Mouse (Mus musculus) T-helper 2 cell (primary cell): ENCODE data around the gene Bex1.
"Not testable (repeated sequence)": the region's sequence is repeated elsewhere in the genome, so short reads cannot be mapped to it uniquely, and the experiment has no call there.

Source experiments
- in situ Hi-C: fragments of 300-600 bp; cut with MboI, MseI; formaldehyde crosslinking; loops from one replicate; pipeline ENCODE4 v1.15.1; 2025; ENCODE audit warnings: high pct_unique_total_duplicates

Gene Bex1

GRCm38 (mm10) chrX:136214729-136215677 is at the start of gene Bex1, which contains the start of gene Tceal7:
TSS of gene Bex1 (minus strand) at chrX:136215513.
TSS of gene Tceal7 (plus strand) at chrX:136214779.
- in situ Hi-C loops: not testable (repeated sequence)

- in situ Hi-C loops: loop anchor here (10.0 kb wide), 1 partner anchor 1877 kb away; no protein-coding TSS in a partner anchor
Measured at GRCm38 (mm10) chrX:136252023-136252729, 36.9 kb upstream of the Bex1 start.

GRCm38 (mm10) chrX:136249671-136250070 is 34.4 kb upstream of the Bex1 start:
- in situ Hi-C loops: loop anchor here (10.0 kb wide), 1 partner anchor 1875 kb away; no protein-coding TSS in a partner anchor

- in situ Hi-C loops: no loop called here
Measured at GRCm38 (mm10) chrX:136248811-136249210, 33.5 kb upstream of the Bex1 start.

- in situ Hi-C loops: no loop called here
Measured at GRCm38 (mm10) chrX:136245521-136246071, 30.3 kb upstream of the Bex1 start.

GRCm38 (mm10) chrX:136244574-136245229 is 29.4 kb upstream of the Bex1 start, which contains the start of gene Tceal9:
TSS of gene Tceal9 (plus strand) at chrX:136245079.
- in situ Hi-C loops: no loop called here

GRCm38 (mm10) chrX:136243181-136243580 is 27.9 kb upstream of the Bex1 start:
- in situ Hi-C loops: no loop called here

- in situ Hi-C loops: no loop called here
Measured at GRCm38 (mm10) chrX:136238118-136238517, 22.8 kb upstream of the Bex1 start.

- in situ Hi-C loops: no loop called here
Measured at GRCm38 (mm10) chrX:136227768-136228167, 12.5 kb upstream of the Bex1 start.

GRCm38 (mm10) chrX:136223714-136224113 is 8.4 kb upstream of the Bex1 start:
- in situ Hi-C loops: no loop called here

- in situ Hi-C loops: no loop called here
Measured at GRCm38 (mm10) chrX:136216303-136216702, 990 bp upstream of the Bex1 start.

GRCm38 (mm10) chrX:136213396-136213795 is 1.9 kb downstream of the Bex1 start:
- in situ Hi-C loops: no loop called here

- in situ Hi-C loops: no loop called here
Measured at GRCm38 (mm10) chrX:136204406-136204805, 10.9 kb downstream of the Bex1 start.

GRCm38 (mm10) chrX:136203664-136204066 is 11.6 kb downstream of the Bex1 start, which contains the start of gene Tceal5:
TSS of gene Tceal5 (minus strand) at chrX:136203876.
- in situ Hi-C loops: no loop called here

- in situ Hi-C loops: no loop called here
Measured at GRCm38 (mm10) chrX:136203257-136203656, 12.1 kb downstream of the Bex1 start.

- in situ Hi-C loops: no loop called here
Measured at GRCm38 (mm10) chrX:136196873-136197272, 18.4 kb downstream of the Bex1 start.

- in situ Hi-C loops: no loop called here
Measured at GRCm38 (mm10) chrX:136195193-136195944, 19.9 kb downstream of the Bex1 start.

GRCm38 (mm10) chrX:136183107-136183506 is 32.2 kb downstream of the Bex1 start:
- in situ Hi-C loops: no loop called here

- in situ Hi-C loops: no loop called here
Measured at GRCm38 (mm10) chrX:136180897-136181553, 34.3 kb downstream of the Bex1 start.

- in situ Hi-C loops: no loop called here
Measured at GRCm38 (mm10) chrX:136172786-136173185, 42.5 kb downstream of the Bex1 start.
